Mouse (Mus musculus) lung, adult 2 months (tissue): ENCODE measurements around the gene Fbxl22.
A peak's percentile ranks its signal among the peaks of the same experiment; 100 is the strongest.

Experiments used
- CTCF ChIP-seq: fragments of 200-500 bp; IDR thresholded peaks from 2 replicates; pipeline ENCODE4 v1.5.1; 2011; ENCODE audit warnings: mild to moderate bottlenecking, low read length, control low read depth; ENCODE audit not compliant: insufficient read depth
- POLR2A ChIP-seq: fragments of 200-500 bp; IDR thresholded peaks from 2 replicates; pipeline ENCODE4 v1.6.1; 2011; ENCODE audit warnings: low read depth, mild to moderate bottlenecking, control low read depth, low read length, borderline replicate concordance; ENCODE audit errors: extremely low read depth

- TF ChIP-seq CTCF (peak; percentile 66; the same call in 1 of the 2 replicates), POLR2A (no peak)
Measured at GRCm38 (mm10) chr9:66514256-66514770, at the start of gene Fbxl22.
